In the genomic region with DNA sequence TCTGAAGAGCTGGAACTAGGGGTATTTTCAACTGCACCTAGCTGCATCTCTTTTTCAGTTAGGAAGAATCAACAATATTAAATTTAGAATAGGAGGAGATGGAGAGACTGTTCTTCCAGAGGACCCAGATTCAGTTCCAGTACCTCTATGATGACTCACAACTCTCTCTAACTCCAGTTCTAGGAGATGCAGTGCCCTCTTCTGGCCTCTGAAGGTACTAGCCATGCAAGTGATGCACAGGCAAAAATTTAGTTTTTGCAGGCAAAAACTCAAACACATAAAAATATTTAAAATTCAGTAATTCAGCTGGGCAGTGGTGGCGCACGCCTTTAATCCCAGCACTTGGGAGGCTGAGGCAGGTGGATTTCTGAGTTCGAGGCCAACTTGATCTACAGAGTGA, we compare ENCODE assay signal across 15 mouse cellular contexts. TPM values are rescaled to one million over a fixed set of nuclear protein-coding genes. Genes with fewer than 3 reads are reported as not detected.
A peak's percentile ranks its signal among the peaks of the same experiment; 100 is the strongest.
DNase-seq lines count a peak whose midpoint lies in the region; TF ChIP-seq lines count a peak whose summit lies in the region.
"Had no signal": no experiment of that assay in that cellular context is flagged by ENCODE, and none has a peak within 500 bp of the region (broad histone marks: within the 10 kb centered on the region; RNA-seq: fewer than 3 reads in every experiment).

No protein-coding gene starts in this region.

- H3K4me3 ChIP-seq in kidney, adult 2 months (ENCODE audit: insufficient read depth, low read depth, low read length) = no peak overlapping the region
- H3K4me3 ChIP-seq: embryonic facial prominence, embryonic 15.5 days; heart, embryonic 12.5 days; liver, embryonic 15.5 days had no signal

- H3K4me1 ChIP-seq in kidney, adult 2 months (ENCODE audit: control insufficient read depth, insufficient read depth, low read length) = no peaks in the 10 kb centered on the region
- H3K4me1 ChIP-seq: embryonic facial prominence, embryonic 15.5 days; heart, embryonic 12.5 days; liver, embryonic 15.5 days had no signal

- H3K27me3 ChIP-seq in kidney, adult 2 months (replicated peaks; ENCODE audit: control insufficient read depth, insufficient read depth, low read length) = no peaks in the 10 kb centered on the region
- H3K27me3 ChIP-seq: embryonic facial prominence, embryonic 15.5 days; heart, embryonic 12.5 days; liver, embryonic 15.5 days had no signal

- H3K27ac ChIP-seq in kidney, adult 2 months (ENCODE audit: insufficient read depth, low read depth, low read length) = no peak overlapping the region
- H3K27ac ChIP-seq: embryonic facial prominence, embryonic 15.5 days; hindbrain, embryonic 14.5 days; liver, embryonic 15.5 days had no signal

- TF ChIP-seq POLR2A in kidney, adult 2 months (IDR thresholded peaks at IDR 0.05; ENCODE audit: low read depth, low read length) = no peak
- no peak for TF ChIP-seq POLR2A in brain, embryonic 14.5 days (IDR thresholded peaks at IDR 0.05; ENCODE audit: borderline replicate concordance, extremely low read depth, insufficient read depth, insufficient read length, poor library complexity, severe bottlenecking)

- 89% methylated on average over 3 of the region's 3 CpGs for WGBS in kidney, adult 2 months

- no peaks in the 10 kb centered on the region for H3K36me3 ChIP-seq in kidney, adult 2 months (ENCODE audit: control insufficient read depth, insufficient read depth, low read length)
- H3K36me3 ChIP-seq: embryonic facial prominence, embryonic 15.5 days; heart, embryonic 12.5 days; liver, embryonic 15.5 days had no signal

- 0 out of 2 replicates have a peak, but pooled peaks have one; percentile 15 for TF ChIP-seq CTCF in kidney, adult 2 months (conservative IDR thresholded peaks at IDR 0.05; ENCODE audit: insufficient read depth, insufficient read length, low read depth, low read length)
- TF ChIP-seq CTCF in brain, embryonic 14.5 days (IDR thresholded peaks at IDR 0.05; ENCODE audit: borderline replicate concordance, extremely low read depth, insufficient read depth, insufficient read length) = peak; percentile 32; the same call in 1 of the 2 replicates

- DNase-seq in kidney, adult 2 months = no peak
- DNase-seq in kidney, adult 18-20 months = no peak
- DNase-seq in 3134 (ENCODE audit: extremely low read depth, insufficient read length, low spot score) = peak; percentile 6
- peak; percentile 4 for DNase-seq in CD4-positive helper T cell, adult 2 months (ENCODE audit: low read depth, low spot score)
- no peak for DNase-seq in brain, embryonic 14.5 days (ENCODE audit: low read depth)
- no peak for DNase-seq in layer of hippocampus, postnatal 25 days (ENCODE audit: extremely low spot score in 1 of 2, low spot score in 1 of 2)
- no peak for DNase-seq in frontal cortex, adult 2 months (ENCODE audit: extremely low spot score in 1 of 2, low spot score in 1 of 2)
- DNase-seq in adrenal gland, adult 18-20 months (ENCODE audit: low spot score in 2 of 2) = no peak
- DNase-seq: cerebellum, adult 18-20 months; layer of hippocampus, adult 9-11 months; right cerebral cortex, postnatal 14 days had no signal

RNA-seq across cellular contexts. Expression of a gene that starts 48.1 kb away (rescaled TPM):
- polyA plus RNA-seq in kidney, adult 2 months (2012; rRNA removed) = 1.9 and 2.5 TPM in 2 replicates
- polyA plus RNA-seq in brain, embryonic 14.5 days (2012; rRNA removed) = 3.4 and 4.1 TPM in 2 replicates
- 1 to 10 TPM in 1 of 2 experiments, under 1 TPM in 1; 0.70 to 1.3 TPM for total RNA-seq in layer of hippocampus, postnatal 25 days (2021)
- 3.2 and 5.3 TPM in 2 replicates for polyA plus RNA-seq in frontal cortex, adult 2 months (2012; rRNA removed)
- 1 to 10 TPM; 6.0 to 8.6 TPM for total RNA-seq in adrenal gland, adult 18-20 months (2021)

Comparison
In these comparisons a context has a peak if more than half of its experiments do, and no peak if none do; other contexts are left out.
1. DNase-seq: peak in 3134 (single experiment) and CD4-positive helper T cell, adult 2 months (single experiment); none in kidney, adult 2 months (single experiment), kidney, adult 18-20 months (single experiment), brain, embryonic 14.5 days (single experiment), layer of hippocampus, postnatal 25 days (0 of 2), frontal cortex, adult 2 months (0 of 2) and adrenal gland, adult 18-20 months (0 of 2).